Mouse (Mus musculus) G1E (cell line): ENCODE results near the gene Gpsm1. TPM values are rescaled to one million over a fixed set of nuclear protein-coding genes. Genes with fewer than 3 reads are reported as not detected.

Source experiments
- ATAC-seq: 2 replicates; pipeline ENCODE4 v1.8.0; 2016; ENCODE audit warnings: mild to moderate bottlenecking; ENCODE audit not compliant: insufficient number of reproducible peaks, poor library complexity, low FRiP score, severe bottlenecking; ENCODE audit errors: extremely low read depth
- DNase-seq: peaks from one replicate; pipeline ENCODE4 v3.0.0; 2012; ENCODE audit warnings: low spot score
- H3K27me3 ChIP-seq: 2 replicates; pipeline ENCODE4 v1.6.1; 2012; ENCODE audit warnings: mild to moderate bottlenecking, low read length, inconsistent platforms; ENCODE audit not compliant: insufficient read depth
- H3K36me3 ChIP-seq: replicated peaks from 2 replicates; pipeline ENCODE3; 2012; ENCODE audit warnings: mild to moderate bottlenecking, inconsistent platforms
- H3K4me1 ChIP-seq: 2 replicates; pipeline ENCODE4 v1.6.1; 2012; ENCODE audit warnings: low read depth, low read length, inconsistent platforms, mixed read lengths; ENCODE audit not compliant: insufficient read depth
- H3K4me3 ChIP-seq: 2 replicates; pipeline ENCODE4 v1.5.1; 2012; ENCODE audit warnings: low read depth, mild to moderate bottlenecking, inconsistent platforms, low read length, moderate library complexity, mixed read lengths
- H3K9me3 ChIP-seq: replicated peaks from 2 replicates; pipeline ENCODE4 v1.6.1; 2012; ENCODE audit warnings: inconsistent platforms
- CTCF ChIP-seq: IDR thresholded peaks from 2 replicates; pipeline ENCODE4 v1.5.1; 2012; ENCODE audit warnings: low read depth, low read length, inconsistent platforms, mixed read lengths
- GATA1 ChIP-seq: IDR thresholded peaks from 2 replicates; pipeline ENCODE4 v1.6.1; 2012; ENCODE audit warnings: borderline replicate concordance, low read length, inconsistent platforms, mixed read lengths
- GATA2 ChIP-seq: IDR thresholded peaks from 2 replicates; pipeline ENCODE4 v1.6.1; 2012; ENCODE audit warnings: low read depth, low read length, inconsistent platforms, borderline replicate concordance
- POLR2AphosphoS5 ChIP-seq: IDR thresholded peaks from 2 replicates; pipeline ENCODE4 v1.6.1; 2012; ENCODE audit warnings: low read depth, low read length, inconsistent platforms; ENCODE audit not compliant: insufficient replicate concordance
- TAL1 ChIP-seq: conservative IDR thresholded peaks from 2 replicates; pipeline ENCODE4 v1.6.1; 2012; ENCODE audit warnings: low read depth, low read length, inconsistent platforms, mixed read lengths
- polyA plus RNA-seq: library from polyadenylated mRNA; stranded (reverse); fragments of >175 nt; gene quantifications from 2 replicates; pipeline ENCODE4 v1.2.3, GENCODE M21; 2012
- total RNA-seq, 2 experiments: library from RNA; stranded (forward) in 1 of 2; stranded (reverse) in 1 of 2; fragments of 200-1000 nt in 1 of 2; fragments of >200 nt in 1 of 2; fragmentation: Nextera tagmentation in 1 of 2; gene quantifications; 2 replicates each; pipeline ENCODE4 v1.2.3; 2014 to 2017

The Gpsm1 gene
- total and polyA plus RNA-seq, 3 experiments = 0.05 to 0.22 TPM; not detected in 1

- TF ChIP-seq GATA1 (no peak), GATA2 (no peak), CTCF (no peak), POLR2AphosphoS5 (no peak), TAL1 (no peak)
- H3K4me3 ChIP-seq = no peak overlapping the region; the same call in 1 of the 2 replicates
- peaks cover 4% of the 10 kb centered on the region; the same call in 1 of the 2 replicates for H3K4me1 ChIP-seq
- ATAC-seq = no peak
- H3K36me3 ChIP-seq = no peaks in the 10 kb centered on the region
- H3K27me3 ChIP-seq = peaks cover 66% of the 10 kb centered on the region
- no peaks in the 10 kb centered on the region for H3K9me3 ChIP-seq
- DNase-seq = no peak
Observed at GRCm38 (mm10) chr2:26315925-26316311, 603 bp downstream of the Gpsm1 start.

GRCm38 (mm10) chr2:26316576-26317246 lies 1.4 kb downstream of the Gpsm1 start:
- ATAC-seq (no peak), DNase-seq (no peak)
- Histone ChIP-seq H3K27me3 (peaks cover 69% of the 10 kb centered on the region), H3K4me1 (peaks cover 4% of the 10 kb centered on the region; the same call in 1 of the 2 replicates), H3K36me3 (no peaks in the 10 kb centered on the region), H3K4me3 (no peak overlapping the region), H3K9me3 (no peaks in the 10 kb centered on the region)
- TF ChIP-seq POLR2AphosphoS5 (no peak), CTCF (no peak), GATA1 (no peak), GATA2 (no peak), TAL1 (no peak)

GRCm38 (mm10) chr2:26317371-26317770 lies 2.1 kb downstream of the Gpsm1 start:
- peaks cover 71% of the 10 kb centered on the region for H3K27me3 ChIP-seq
- H3K4me3 ChIP-seq = no peak overlapping the region
- TF ChIP-seq CTCF (no peak), GATA1 (no peak), GATA2 (no peak), POLR2AphosphoS5 (no peak), TAL1 (no peak)
- DNase-seq (no peak), ATAC-seq (no peak)
- no peaks in the 10 kb centered on the region for H3K9me3 ChIP-seq
- H3K4me1 ChIP-seq = peaks cover 4% of the 10 kb centered on the region; the same call in 1 of the 2 replicates
- H3K36me3 ChIP-seq = no peaks in the 10 kb centered on the region

GRCm38 (mm10) chr2:26317991-26318672 lies 2.8 kb downstream of the Gpsm1 start:
- Histone ChIP-seq H3K36me3 (no peaks in the 10 kb centered on the region), H3K4me3 (no peak overlapping the region), H3K4me1 (peaks cover 4% of the 10 kb centered on the region; the same call in 1 of the 2 replicates), H3K9me3 (no peaks in the 10 kb centered on the region), H3K27me3 (peaks cover 74% of the 10 kb centered on the region)
- DNase-seq (no peak), ATAC-seq (no peak)
- TF ChIP-seq POLR2AphosphoS5 = no peak
- TF ChIP-seq GATA2 = no peak
- no peak for TF ChIP-seq TAL1
- no peak for TF ChIP-seq GATA1
- TF ChIP-seq CTCF = no peak

- no peak for DNase-seq
Observed at GRCm38 (mm10) chr2:26319109-26319508, 3.8 kb downstream of the Gpsm1 start.

GRCm38 (mm10) chr2:26319519-26320244 lies 4.4 kb downstream of the Gpsm1 start:
- H3K27me3 ChIP-seq = peaks cover 81% of the 10 kb centered on the region
- H3K4me3 ChIP-seq = no peak overlapping the region
- H3K4me1 ChIP-seq = peaks cover 4% of the 10 kb centered on the region; the same call in 1 of the 2 replicates
- H3K9me3 ChIP-seq = no peaks in the 10 kb centered on the region
- no peak for ATAC-seq
- no peak for TF ChIP-seq TAL1
- no peak for TF ChIP-seq GATA1
- no peak for TF ChIP-seq CTCF
- no peak for TF ChIP-seq GATA2
- no peak for TF ChIP-seq POLR2AphosphoS5
- DNase-seq = no peak
- H3K36me3 ChIP-seq = no peaks in the 10 kb centered on the region

More at GRCm38 (mm10) chr2:26319109-26319508, 3.8 kb downstream of the Gpsm1 start:
- Histone ChIP-seq H3K4me1 (peaks cover 4% of the 10 kb centered on the region; the same call in 1 of the 2 replicates), H3K4me3 (no peak overlapping the region), H3K9me3 (no peaks in the 10 kb centered on the region), H3K36me3 (no peaks in the 10 kb centered on the region), H3K27me3 (peaks cover 81% of the 10 kb centered on the region)
- ATAC-seq = no peak
- TF ChIP-seq CTCF (no peak), GATA1 (no peak), TAL1 (no peak), GATA2 (no peak), POLR2AphosphoS5 (no peak)
